Mouse (Mus musculus) gastrocnemius, adult 2 months (tissue): ENCODE data around the gene Slc12a6. TPM values are rescaled to one million over a fixed set of nuclear protein-coding genes. Genes with fewer than 3 reads are reported as not detected.
A peak's percentile ranks its signal among the peaks of the same experiment; 100 is the strongest.

ENCODE experiments used
- DNase-seq: peaks from one replicate; pipeline ENCODE4 v3.0.0; 2022
- H3K27ac ChIP-seq: fragments of 200-600 bp; 2 replicates; pipeline ENCODE4 v1.8.1; 2022; ENCODE audit warnings: mild to moderate bottlenecking
- H3K4me3 ChIP-seq: fragments of 200-600 bp; 2 replicates; pipeline ENCODE4 v1.8.1; 2022; ENCODE audit warnings: mild to moderate bottlenecking, moderate library complexity
- CTCF ChIP-seq: fragments of 200-600 bp; IDR thresholded peaks from 2 replicates; pipeline ENCODE4 v1.8.1; 2022; ENCODE audit warnings: antibody characterized with exemption, mild to moderate bottlenecking, moderate library complexity
- intact Hi-C: fragments of 180-260 bp; cut with DNase I; formaldehyde crosslinking; loops from one replicate; pipeline ENCODE4 v1.15.1; 2025
- total RNA-seq, 2 experiments: library from RNA; stranded (reverse); gene quantifications; 2 replicates each; pipeline ENCODE4 v1.2.3; 2021

Gene Slc12a6
- total RNA-seq, 2 experiments from 2014 or later = 25.5 to 26.6 TPM

DNA sequence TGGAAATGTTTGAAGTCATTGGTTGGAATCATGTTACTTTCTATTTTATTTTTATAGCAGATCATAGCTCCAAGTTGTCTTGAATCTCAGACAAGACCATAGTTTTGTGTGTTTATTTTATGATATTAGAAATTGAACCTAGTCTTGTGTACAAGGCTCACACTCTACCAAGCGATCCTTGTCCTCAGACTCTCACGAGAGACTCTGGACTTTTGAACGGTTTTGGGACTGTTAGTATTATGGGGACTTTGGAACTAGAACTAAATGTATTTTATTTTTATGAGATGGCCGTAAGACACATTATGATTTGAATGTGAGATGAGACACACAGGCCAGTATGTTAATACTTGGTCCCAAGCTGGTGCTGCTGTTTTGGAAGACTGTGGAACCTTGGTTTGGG is 32.6 kb downstream of the Slc12a6 start:
- Histone ChIP-seq H3K27ac (no peak overlapping the region), H3K4me3 (no peak overlapping the region)
- DNase-seq = no peak
- intact Hi-C loops = no loop called here
- TF ChIP-seq CTCF = no peak

GRCm38 (mm10) chr2:112308671-112309070 is 43.0 kb downstream of the Slc12a6 start:
- no peak overlapping the region for H3K27ac ChIP-seq
- no peak for DNase-seq
- intact Hi-C loops = no loop called here
- TF ChIP-seq CTCF = no peak
- no peak overlapping the region for H3K4me3 ChIP-seq

DNA sequence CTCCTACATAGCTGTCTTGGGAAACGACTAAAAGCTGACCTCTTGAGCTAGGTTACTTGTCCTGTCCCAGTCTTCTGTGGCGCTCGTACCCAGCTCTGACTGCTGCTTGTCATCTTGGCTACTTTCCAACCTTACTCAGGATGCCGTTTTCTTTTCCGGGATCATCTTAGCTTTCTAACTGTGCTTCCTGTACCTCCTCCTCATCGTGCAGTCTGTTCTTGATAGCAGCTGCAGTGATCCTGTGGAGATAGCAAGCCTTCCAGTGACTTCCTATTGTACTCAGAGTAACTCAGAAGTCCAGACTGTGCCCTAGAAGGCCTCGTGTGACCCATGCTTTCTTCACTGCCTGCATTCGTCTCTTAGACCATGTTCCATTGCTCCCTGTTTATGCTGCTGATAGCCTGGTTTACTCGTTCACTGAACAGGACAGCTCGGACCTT is 43.6 kb downstream of the Slc12a6 start:
- intact Hi-C loops = no loop called here
- H3K27ac ChIP-seq = 0 out of 2 replicates have a peak overlapping the region, but pooled peaks have one; percentile 9
- DNase-seq = no peak
- TF ChIP-seq CTCF = no peak
- no peak overlapping the region for H3K4me3 ChIP-seq

DNA sequence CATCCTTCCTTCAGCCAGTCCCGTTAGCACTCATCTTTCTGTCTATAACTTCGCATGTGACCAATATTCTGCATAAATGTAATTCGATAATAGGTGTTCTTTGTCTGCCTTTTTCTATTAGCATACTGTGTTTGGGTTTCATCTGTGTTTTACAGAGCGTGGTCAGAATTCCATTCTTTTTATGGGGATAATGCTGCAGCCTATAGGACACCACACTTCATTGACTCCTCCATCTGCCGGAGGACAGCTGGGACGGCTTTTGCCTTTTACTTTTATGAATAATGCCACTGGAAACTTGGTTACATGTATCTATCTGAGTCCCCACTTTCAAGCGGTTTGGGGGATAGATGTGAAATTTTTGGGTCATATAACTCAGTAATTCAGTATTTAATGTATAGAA is 50.0 kb downstream of the Slc12a6 start:
- DNase-seq = no peak
- intact Hi-C loops = no loop called here
- TF ChIP-seq CTCF = no peak
- Histone ChIP-seq H3K27ac (no peak overlapping the region), H3K4me3 (no peak overlapping the region)

DNA sequence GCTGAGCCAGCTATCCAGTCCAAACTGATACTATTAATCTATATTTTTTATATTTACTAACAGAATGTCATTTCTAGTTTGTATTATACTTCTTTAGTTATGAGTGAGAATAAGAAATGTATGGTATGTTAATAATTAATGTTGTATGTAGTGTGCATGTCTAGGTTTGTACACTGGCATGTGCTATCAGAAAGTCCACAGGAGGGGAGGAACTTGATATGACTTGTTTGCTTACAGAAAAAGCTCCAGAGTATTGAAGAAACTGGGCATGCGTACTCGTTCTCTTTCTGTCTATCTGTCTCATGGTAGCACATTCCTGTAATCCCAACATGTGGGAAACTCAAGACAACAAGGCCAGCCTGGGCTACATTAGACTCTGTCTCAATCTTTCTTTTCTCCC is 52.6 kb downstream of the Slc12a6 start:
- no peak for DNase-seq
- no peak for TF ChIP-seq CTCF
- H3K4me3 ChIP-seq = no peak overlapping the region
- intact Hi-C loops = no loop called here
- 0 out of 2 replicates have a peak overlapping the region, but pooled peaks have one; percentile 29 for H3K27ac ChIP-seq

GRCm38 (mm10) chr2:112318905-112319304 is 53.3 kb downstream of the Slc12a6 start:
- intact Hi-C loops = no loop called here
- TF ChIP-seq CTCF = no peak
- Histone ChIP-seq H3K4me3 (no peak overlapping the region), H3K27ac (no peak overlapping the region)
- peak; percentile 29 for DNase-seq

GRCm38 (mm10) chr2:112328069-112328777 is 62.6 kb downstream of the Slc12a6 start:
- intact Hi-C loops = no loop called here
- Histone ChIP-seq H3K27ac (no peak overlapping the region), H3K4me3 (no peak overlapping the region)
- TF ChIP-seq CTCF = no peak
- DNase-seq = no peak

DNA sequence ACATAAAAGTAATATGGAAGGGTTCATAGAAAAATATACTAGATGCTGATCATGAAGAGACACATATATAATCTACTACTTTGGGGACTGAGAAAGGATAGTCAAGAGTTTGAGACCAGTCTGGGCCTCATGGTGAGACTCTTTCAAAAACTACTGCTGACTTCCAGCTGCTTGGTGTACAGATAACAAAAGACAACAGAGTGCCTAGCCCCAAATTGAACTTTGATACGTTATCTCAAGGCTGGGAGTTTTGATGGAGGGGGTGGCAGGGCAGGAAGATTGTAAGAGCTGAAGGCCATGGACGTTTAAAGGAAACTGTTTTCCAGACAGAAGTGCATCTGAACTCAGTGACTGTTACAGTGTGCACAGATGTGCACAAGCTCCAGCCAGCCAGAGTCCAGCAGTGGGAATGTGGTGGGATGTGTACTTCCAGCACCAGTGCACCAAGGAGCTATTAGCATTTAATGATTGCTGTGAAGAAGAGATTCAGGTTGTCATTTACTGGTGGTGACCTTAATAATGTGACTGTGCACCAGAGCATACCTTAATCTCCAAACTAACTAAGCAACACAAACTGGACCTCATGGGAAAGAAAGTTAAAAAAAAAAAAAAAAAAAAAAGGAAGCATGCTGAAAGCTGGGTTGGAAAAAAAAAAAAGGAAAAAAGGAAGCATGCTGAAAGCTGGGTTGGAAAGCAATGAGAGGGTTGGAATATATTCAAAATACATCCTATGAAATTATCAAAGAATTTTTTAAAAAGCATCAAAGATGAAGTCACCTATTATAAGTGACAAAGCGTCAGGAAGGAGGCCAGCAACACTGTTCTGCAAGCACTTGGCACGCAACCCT is 66.7 kb downstream of the Slc12a6 start:
- DNase-seq = no peak
- intact Hi-C loops = loop anchor here (10.0 kb wide), 1 partner anchor 67 kb away; the partner anchor contains the start of genes Gm21985, Nop10 and Slc12a6
- no peak for TF ChIP-seq CTCF
- Histone ChIP-seq H3K4me3 (no peak overlapping the region), H3K27ac (no peak overlapping the region)

DNA sequence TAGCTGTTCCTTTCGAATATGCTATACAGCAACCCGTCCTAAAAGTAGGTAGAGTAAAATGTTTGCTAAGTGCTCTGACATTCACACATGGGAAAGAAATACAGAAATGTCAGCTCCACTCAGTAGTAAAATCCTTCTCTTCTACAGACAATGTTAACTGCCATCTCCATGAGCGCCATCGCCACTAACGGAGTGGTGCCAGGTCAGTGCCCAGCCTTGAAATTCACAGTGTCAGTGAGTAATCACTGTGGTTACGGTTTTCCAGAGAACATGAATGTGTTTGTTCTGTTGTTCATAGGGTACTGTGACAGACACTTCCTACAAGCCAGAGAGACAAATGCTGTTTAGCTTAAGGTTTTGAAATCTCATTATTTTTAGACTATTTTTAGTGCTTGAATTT is 71.6 kb downstream of the Slc12a6 start:
- Histone ChIP-seq H3K27ac (no peak overlapping the region), H3K4me3 (no peak overlapping the region)
- no peak for TF ChIP-seq CTCF
- DNase-seq = no peak
- intact Hi-C loops = loop anchor here (10.0 kb wide), 1 partner anchor 72 kb away; the partner anchor contains the start of genes Gm21985, Nop10 and Slc12a6

DNA sequence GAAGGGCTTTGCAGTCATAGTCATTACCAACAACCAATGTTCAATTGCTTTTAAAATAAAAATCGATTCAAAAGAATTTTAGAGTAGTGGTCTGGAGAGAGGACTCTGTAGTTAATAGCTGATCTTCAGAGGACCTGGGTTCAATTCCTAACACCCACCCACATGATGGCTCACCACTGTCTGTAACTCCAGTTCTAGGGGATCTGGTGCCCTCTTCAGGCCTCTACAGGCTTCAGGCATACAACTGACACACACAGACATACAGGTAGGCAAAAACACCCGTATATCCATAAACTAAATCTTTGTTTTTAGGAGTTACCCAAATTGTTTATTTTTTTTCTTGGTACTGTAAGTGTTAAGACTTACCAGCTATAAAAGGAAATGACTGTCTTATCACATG is 74.1 kb downstream of the Slc12a6 start:
- intact Hi-C loops = loop anchor here (10.0 kb wide), 1 partner anchor 75 kb away; the partner anchor contains the start of genes Gm21985, Nop10 and Slc12a6
- DNase-seq = no peak
- Histone ChIP-seq H3K4me3 (no peak overlapping the region), H3K27ac (no peak overlapping the region)
- peak; percentile 65 for TF ChIP-seq CTCF

DNA sequence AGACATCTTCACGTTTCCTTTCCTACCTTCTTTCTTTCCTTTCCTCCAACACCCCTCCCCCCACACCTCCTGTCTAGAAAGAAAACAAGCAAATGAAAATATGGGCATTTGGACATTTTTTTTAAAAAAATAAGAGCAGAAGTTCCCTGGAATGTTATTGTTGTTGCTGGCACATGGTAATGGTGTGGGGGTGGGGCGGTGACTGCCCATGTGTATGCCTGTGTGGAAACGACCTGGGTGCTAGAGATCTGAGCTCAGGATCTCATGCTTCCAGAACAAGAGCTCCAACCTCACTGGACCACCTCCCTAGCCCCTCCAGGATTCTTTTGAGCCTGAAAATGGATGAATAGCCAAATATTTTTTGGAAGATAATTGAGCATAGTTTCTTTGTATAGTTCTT is 75.5 kb downstream of the Slc12a6 start:
- no peak for DNase-seq
- Histone ChIP-seq H3K4me3 (no peak overlapping the region), H3K27ac (no peak overlapping the region)
- no peak for TF ChIP-seq CTCF
- intact Hi-C loops = no loop called here

GRCm38 (mm10) chr2:112348246-112348645 is 82.6 kb downstream of the Slc12a6 start:
- no peak for DNase-seq
- no peak for TF ChIP-seq CTCF
- Histone ChIP-seq H3K4me3 (no peak overlapping the region), H3K27ac (no peak overlapping the region)
- intact Hi-C loops = no loop called here
